Mouse (Mus musculus) heart, adult 2 months (tissue): ENCODE results near the gene Tmem39a.

ENCODE experiments used
- CTCF ChIP-seq: fragments of 200-600 bp; IDR thresholded peaks from 2 replicates; pipeline ENCODE4 v1.8.1; 2022; ENCODE audit warnings: antibody characterized with exemption, mild to moderate bottlenecking, moderate library complexity
- POLR2A ChIP-seq: fragments of 200-500 bp; IDR thresholded peaks from 2 replicates; pipeline ENCODE4 v1.6.1; 2011; ENCODE audit warnings: mild to moderate bottlenecking, low read depth, low read length, control low read depth; ENCODE audit not compliant: insufficient read depth

DNA sequence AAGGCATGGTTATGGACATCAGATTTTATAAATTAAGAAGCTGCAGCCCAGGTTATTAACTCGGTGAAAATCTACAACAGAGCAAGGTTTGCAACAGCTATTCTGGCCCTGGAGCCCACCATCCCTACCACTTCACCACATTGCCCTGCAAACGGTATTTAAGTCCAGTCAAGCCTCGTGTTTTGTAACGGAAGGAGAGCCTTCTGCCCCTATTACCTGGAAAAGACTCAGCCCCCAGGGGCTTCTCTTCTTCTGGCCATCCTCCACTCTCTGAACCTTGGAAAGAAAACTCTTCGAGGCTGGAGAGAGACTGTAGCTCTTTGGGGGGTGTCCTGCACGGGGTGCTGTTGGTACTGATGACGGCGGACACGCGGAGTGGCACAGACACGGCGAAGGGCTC, 50.2 kb downstream of the Tmem39a start:
- TF ChIP-seq POLR2A: no peak
- TF ChIP-seq CTCF: no peak
